Mouse (Mus musculus) c-Kit-positive CD71-negative TER-119-negative erythroid progenitor cells, embryonic 14.5 days (primary cell): Measurements from ENCODE around the gene St5.

Experiments used
- DNase-seq: peaks from one replicate; pipeline ENCODE4 v3.0.0-alpha.2; 2013; ENCODE audit warnings: low read depth

St5 gene

GRCm38 (mm10) chr7:109528356-109528755 lies 175.0 kb downstream of the St5 start:
- no peak for DNase-seq

- no peak for DNase-seq
Measured at GRCm38 (mm10) chr7:109527536-109527935, 175.9 kb downstream of the St5 start.

- no peak for DNase-seq
Measured at GRCm38 (mm10) chr7:109525740-109526663, 177.4 kb downstream of the St5 start.

GRCm38 (mm10) chr7:109524763-109525162 lies 178.6 kb downstream of the St5 start:
- DNase-seq: no peak

GRCm38 (mm10) chr7:109524442-109524744 lies 179.0 kb downstream of the St5 start:
- DNase-seq: no peak

GRCm38 (mm10) chr7:109523741-109524441 lies 179.5 kb downstream of the St5 start:
- DNase-seq: no peak

GRCm38 (mm10) chr7:109523304-109523703 lies 180.1 kb downstream of the St5 start:
- DNase-seq: no peak

- DNase-seq: no peak
Measured at GRCm38 (mm10) chr7:109522084-109522483, 181.3 kb downstream of the St5 start.

GRCm38 (mm10) chr7:109519936-109520335 lies 183.5 kb downstream of the St5 start:
- DNase-seq: no peak

GRCm38 (mm10) chr7:109518838-109519696 lies 184.3 kb downstream of the St5 start, which contains the start of gene Rpl27a:
Gene Rpl27a (plus strand): TSS chr7:109519147.
- DNase-seq: peak; percentile 94

- DNase-seq: no peak
Measured at GRCm38 (mm10) chr7:109518036-109518681, 185.2 kb downstream of the St5 start.

- DNase-seq: no peak
Measured at GRCm38 (mm10) chr7:109516500-109516899, 186.9 kb downstream of the St5 start.

GRCm38 (mm10) chr7:109511838-109512237 lies 191.6 kb downstream of the St5 start:
- no peak for DNase-seq

GRCm38 (mm10) chr7:109510799-109511198 lies 192.6 kb downstream of the St5 start:
- DNase-seq: no peak

GRCm38 (mm10) chr7:109508034-109508433 lies 195.4 kb downstream of the St5 start, which contains the start of gene Trim66:
Gene Trim66 (minus strand): TSS chr7:109508134.
- DNase-seq: no peak

GRCm38 (mm10) chr7:109507572-109507971 lies 195.8 kb downstream of the St5 start:
- no peak for DNase-seq

GRCm38 (mm10) chr7:109507119-109507518 lies 196.3 kb downstream of the St5 start:
- DNase-seq: no peak

GRCm38 (mm10) chr7:109497507-109497906 lies 205.9 kb downstream of the St5 start:
- no peak for DNase-seq

- DNase-seq: no peak
Measured at GRCm38 (mm10) chr7:109493319-109494316, 209.8 kb downstream of the St5 start.

GRCm38 (mm10) chr7:109492616-109493318 lies 210.6 kb downstream of the St5 start:
- DNase-seq: no peak
